Mouse (Mus musculus) cerebellum, adult 11-12 months (tissue): ENCODE measurements around the gene Slc25a23.
A peak's percentile ranks its signal among the peaks of the same experiment; 100 is the strongest.
"Not testable (repeated sequence)": the region's sequence is repeated elsewhere in the genome, so short reads cannot be mapped to it uniquely, and the experiment has no call there.

Experiments
- DNase-seq: peaks from one replicate; pipeline ENCODE4 v3.0.0; 2022

Gene Slc25a23

DNA sequence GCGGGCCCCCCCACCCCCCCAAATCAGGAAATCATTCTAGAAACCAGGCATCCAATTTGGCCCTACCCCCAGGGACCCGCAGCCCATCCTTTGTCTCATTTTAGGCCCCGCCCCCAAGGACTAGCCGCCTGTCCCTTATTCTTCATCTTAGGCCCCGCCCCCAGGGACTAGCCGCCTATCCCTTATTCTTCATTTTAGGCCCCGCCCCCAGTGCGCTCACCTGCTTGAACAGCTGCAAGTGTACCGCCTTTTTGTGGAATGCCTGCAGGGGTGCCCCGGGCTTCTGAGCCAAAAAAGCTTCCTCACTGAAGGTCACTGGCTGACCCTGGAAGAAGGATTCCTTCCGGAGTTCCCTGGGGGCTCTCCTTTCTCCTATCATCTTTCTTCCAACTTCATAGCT lies 11.0 kb upstream of the Slc25a23 start:
- peak; percentile 29 for DNase-seq

GRCm38 (mm10) chr17:57070272-57070671 lies 10.6 kb upstream of the Slc25a23 start:
- DNase-seq: no peak

DNA sequence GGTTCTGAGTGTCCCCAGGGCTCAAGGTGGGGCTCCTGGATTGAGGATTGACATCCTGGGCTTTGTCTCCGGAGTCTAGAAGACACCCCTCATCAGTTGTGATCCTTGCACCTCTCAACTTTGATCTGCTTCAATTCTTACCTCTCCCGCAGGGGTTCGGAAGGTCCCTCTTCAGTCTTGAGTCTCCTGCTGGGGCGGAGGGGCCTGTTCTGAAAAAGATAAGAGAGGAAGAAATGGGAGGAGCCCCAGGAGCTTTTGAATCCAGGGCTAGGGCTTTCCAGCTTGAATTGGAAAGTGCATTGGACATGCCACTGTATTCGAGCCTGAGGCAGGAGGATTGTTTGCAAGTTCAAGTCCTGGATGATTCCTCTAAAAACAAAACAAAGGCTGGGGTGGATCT lies 7.2 kb upstream of the Slc25a23 start:
- DNase-seq: no peak

DNA sequence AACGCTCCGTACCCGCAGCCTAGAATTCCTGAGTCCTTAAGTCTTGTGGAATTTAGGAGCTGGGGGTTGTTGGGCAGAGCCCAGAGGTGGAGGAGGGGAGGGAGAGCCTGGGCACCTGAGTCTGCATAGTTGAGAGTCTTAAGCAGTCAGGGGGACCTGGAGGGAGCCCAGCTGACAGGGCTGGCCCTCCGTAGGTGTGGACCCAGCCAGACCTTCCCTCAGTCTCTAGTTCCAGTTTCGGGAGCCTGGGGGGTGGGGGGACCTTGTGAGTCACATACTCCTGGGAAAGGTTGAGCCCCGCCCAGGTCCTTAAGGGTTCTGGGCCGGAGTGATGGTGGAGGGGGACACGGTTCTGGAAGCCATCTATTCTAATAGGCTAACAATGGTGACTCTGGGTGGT lies 3.4 kb upstream of the Slc25a23 start:
- DNase-seq: no peak

DNA sequence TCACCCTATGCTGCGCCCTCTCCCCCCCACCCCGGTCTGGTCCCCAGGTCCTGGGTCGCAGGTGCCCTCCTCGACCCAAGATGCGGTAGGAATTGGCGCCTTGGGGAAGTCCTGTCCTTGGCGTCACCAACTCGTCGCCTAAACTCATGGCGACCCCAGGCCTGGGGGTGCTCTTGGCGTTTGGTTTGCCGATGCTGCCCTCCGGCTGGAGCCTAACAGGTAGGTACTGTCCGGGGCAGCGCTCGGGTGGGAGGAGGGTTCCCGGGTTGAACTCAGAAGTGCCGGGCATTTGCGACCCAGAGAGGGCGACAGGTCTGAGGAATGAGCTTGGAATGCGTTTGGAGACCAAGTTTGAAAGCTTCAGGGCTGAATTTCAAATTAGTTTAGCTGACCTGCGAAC lies 2.9 kb upstream of the Slc25a23 start:
- no peak for DNase-seq

DNA sequence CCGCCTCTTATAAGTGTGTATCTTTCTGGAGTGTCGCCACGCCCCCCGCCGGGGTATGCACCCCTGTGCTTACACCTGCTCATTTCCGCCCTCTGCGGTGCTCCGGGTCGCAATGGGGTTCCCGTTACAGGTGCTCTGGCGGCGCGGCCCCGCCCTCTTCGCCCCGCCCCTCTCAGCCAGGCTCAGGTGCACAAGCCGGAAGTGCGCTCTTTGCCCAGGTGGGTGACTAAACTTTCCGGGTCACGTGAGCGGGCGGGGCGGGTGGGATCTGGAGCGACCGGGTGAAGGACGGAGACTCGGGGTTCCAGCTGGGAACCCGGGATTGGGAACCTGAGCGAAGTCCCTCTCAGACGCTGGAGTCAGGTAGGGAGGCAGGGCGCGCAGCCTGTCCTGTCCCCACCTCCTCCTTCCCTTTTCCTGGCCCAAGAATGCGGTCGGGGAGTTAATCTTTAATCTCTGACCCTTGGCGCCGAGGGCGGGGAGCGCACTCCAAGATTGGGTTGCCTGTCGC lies 2.4 kb upstream of the Slc25a23 start:
- DNase-seq: peak; percentile 84

GRCm38 (mm10) chr17:57061069-57061468 lies 1.4 kb upstream of the Slc25a23 start:
- DNase-seq: peak; percentile 71

DNA sequence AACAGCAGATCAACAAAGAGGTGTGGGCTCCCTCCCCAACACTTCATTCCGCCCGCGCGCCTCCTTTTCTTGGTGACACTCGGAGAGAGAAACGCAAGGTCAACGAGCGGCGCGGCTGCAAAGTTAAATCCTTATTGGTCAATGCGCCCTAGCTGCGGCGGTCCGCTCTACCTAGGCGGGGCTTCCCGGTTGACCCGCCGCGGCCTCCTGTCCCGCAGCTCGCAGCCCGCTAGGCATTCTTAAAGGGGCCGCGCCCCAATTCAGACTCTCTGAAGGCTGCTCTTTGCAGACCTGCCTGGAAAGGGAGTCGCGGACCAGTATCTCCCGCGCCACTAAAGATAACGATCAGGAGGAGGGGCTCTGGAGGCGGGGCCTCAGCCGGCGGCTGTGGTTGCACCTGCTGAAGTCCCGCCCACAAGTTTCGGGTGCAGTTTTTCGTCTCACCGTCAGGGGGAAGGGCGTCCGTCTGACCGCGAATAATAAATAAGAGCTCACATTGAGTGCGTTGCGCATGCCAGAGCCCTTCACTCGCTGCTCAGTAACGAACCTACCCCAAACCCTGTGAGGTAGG lies 653 bp upstream of the Slc25a23 start:
- peak; percentile 99 for DNase-seq

DNA sequence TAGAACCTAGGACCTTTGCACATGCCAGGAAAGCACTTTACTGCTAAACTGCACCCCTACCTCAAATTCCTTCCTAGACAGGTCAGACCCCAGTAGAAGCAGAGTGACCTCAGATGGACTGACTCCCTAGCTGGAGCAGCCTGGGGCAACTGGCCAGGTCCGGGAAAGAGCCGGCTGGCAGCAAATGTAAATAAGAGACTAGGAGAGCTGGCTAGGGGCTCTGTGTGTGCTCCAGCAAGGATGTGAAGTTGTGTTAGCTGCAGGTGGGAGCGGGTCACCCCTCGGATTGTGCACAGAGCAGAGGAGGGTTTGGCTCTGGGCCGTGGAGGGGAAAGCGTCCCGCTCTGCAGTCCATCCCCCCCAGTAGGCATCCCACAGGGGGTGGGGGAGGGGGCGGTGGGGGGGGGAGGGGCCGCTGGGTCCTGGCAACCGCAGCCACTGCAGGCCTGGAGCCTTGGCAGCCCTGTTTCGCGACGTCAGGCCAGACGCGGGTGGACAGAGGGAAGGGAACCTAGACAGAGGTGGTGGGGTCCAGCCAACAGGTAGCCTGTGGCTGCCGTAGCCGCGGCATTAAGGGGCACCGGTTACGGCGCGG lies 675 bp downstream of the Slc25a23 start, which contains the start of gene Crb3:
Gene Crb3 (plus strand): TSS at position 215 of the 595 bp plus-strand sequence.
- DNase-seq: peak; percentile 83

DNA sequence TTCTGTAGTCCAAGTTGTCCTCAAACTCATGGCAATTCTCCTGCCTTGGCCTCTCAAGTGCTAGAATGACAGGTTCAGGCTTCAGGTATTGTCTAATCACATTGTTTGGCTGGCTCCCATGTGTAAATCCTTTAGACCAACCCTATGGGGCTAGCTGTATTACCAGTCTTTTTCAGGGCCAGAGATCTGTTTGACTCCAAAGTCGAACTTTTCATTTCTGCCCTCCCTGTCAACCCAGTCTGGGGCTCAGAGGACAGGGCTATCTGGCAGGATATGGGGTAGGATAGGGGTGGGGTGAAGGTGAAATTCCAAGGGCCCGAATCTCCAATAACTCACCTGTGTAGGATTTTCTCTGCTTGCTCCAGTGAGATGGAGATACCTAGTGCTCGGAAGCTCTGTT lies 3.4 kb downstream of the Slc25a23 start:
- no peak for DNase-seq

- not testable (repeated sequence) for DNase-seq
These were observed 8.0 kb downstream of the Slc25a23 start for GRCm38 (mm10) chr17:57051679-57052078.

DNA sequence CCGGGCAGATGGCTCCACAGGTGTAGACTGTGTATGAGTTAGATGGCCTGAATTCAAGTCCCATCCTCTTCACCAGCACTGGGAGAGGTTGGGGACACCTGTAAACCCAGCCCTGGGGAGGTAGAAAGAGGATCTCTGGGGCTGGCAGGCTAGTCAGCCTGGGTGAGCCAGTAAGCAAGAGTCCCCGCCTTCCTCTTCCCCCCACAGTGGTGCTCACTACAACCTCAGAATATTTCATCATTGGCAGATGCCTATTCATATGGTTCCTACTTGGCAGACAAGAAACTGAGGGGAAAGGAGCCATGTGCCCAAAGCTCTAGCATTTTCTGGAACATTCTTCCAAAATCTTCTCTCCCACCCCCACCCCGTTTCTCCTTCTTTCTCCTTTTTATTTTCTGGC lies 10.8 kb downstream of the Slc25a23 start:
- no peak for DNase-seq

- no peak for DNase-seq
These were observed 12.3 kb downstream of the Slc25a23 start for GRCm38 (mm10) chr17:57047406-57047805.

DNA sequence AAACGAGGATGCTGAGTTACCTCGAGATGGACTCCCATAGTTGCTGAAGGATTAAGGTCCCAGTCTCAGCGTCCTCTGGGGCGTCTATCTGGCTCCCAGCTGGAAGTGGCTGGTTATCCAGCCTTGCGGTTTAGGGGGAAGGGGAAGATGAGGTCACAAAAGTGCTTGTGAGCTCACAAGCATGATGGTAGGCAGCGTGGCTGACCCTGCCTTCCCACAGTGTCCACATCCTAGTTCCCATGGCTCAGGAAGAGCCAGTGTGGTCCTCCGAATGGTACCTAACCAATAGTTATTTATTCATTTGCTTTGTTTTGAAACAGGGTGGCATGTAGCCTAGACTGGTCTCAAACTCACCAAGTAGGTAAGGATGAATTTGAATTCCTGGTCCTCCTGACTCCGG lies 18.1 kb downstream of the Slc25a23 start, which contains the start of gene Slc25a41:
Gene Slc25a41 (minus strand): TSS at position 101 of the 400 bp plus-strand sequence.
- no peak for DNase-seq

DNA sequence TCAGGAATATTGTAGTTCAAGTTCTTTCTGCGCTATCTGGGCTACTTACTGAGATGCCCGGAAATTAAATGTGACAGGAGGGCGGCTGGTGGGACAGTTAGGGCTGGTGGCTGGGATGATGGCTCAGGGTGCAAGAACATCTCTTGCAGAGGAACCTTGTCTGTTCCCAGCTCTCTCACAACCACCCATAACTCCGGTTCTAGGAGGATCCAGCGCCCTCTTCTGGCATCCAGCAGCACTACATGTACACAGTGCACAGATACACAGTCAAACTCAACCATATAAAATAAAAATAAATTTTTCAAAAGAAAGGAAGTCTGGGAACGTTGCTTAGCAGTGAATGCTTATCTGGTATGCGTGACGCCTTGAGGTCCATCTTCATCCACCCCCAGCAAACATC lies 20.7 kb downstream of the Slc25a23 start:
- no peak for DNase-seq

- peak; percentile 65 for DNase-seq
These were observed 26.8 kb downstream of the Slc25a23 start for GRCm38 (mm10) chr17:57032854-57033253.

- DNase-seq: peak; percentile 100
These were observed 27.8 kb downstream of the Slc25a23 start for GRCm38 (mm10) chr17:57031661-57032420.

DNA sequence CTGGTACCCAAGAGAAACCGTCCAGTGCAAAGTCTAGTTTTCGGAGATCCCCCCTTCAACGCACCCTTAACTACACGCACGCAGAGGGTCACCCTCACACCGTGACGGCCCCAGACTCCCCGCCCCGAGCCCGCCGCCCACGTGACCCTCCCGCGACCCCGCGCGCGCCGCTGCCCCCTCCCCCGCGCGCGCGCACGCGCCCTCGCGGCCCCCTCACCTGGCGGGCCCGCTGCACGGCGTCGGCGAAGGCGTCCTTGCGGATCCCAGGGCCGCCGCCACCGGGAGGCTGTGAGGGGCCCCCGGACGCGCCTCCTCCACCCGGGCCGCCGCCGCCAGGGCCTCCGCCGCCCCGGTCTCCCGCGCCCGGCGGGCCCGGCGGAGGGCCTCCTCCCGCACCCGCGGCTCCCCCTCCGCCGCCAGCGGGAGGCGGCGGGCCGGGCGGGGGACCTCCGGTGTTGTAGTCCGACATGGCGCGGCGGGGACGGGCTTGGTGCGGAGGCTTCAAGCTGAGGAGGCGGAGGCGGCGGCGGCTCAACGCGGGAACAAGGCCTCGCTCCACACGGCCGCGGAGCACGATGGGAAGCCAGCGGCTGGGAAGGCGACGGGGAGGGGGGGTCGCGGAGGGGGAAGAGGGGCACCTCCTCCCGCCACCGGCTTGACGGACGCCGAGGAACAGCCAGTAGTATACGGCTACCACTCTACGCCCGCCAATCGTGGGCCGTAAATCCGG lies 28.6 kb downstream of the Slc25a23 start, which contains the start of gene Khsrp:
Gene Khsrp (minus strand): TSS at position 592 of the 730 bp plus-strand sequence.
- no peak for DNase-seq

DNA sequence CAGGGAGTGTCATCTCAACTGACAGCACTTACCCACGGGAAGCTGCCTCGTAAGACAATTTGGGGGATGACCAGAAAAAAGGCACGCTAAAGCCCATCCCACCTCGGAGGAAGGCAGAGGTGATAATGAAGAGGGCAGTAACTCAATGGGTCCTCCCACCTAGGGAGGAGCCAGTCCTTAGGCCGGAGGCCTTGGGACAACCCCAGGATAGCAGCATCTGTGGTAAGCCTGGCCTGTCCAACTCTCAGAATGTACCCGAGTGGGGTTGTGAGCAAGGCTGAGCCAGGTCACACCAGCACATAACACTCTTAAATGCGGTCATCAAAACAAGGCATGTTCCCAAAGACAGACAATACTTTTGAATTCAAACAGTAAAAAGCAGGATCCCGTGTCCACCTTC lies 30.0 kb downstream of the Slc25a23 start:
- DNase-seq: no peak

DNA sequence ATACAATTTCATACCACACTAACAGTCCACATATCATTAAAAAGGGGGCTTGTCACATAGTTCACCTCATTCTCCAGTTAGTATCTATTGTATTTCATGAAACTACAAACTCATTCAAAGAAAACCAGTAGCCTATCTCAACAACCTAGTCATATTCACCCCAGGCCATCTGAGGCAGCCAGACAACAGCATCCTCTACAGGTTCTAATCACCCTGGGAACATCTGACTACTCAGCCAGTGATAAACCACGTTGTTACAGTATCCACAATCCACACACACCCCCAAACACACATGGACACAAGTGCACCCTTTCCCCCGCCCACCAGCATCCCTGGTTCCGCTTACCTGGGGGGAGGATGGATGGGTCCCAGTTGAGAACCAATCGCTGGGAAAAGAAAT lies 32.2 kb downstream of the Slc25a23 start:
- DNase-seq: no peak

DNA sequence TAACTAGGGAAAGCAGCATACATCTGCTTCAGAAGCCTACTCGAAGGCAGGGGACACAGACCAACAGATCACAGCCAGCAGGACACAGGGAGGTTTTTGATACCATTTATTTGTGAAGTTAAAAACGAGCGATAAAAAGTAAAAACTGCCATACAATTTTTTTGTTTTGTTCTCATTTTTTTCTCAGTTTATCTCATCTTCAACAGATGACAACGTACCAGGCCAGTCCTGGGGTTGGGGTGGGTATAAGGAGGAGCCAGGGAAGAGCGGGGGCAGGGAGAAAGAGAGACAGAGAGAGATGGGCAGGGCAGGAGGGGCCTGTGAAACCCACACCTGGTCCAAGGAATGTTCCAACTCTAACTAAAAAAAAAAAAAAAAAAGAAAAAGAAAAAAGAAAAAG lies 38.7 kb downstream of the Slc25a23 start:
- DNase-seq: no peak

GRCm38 (mm10) chr17:57019693-57020092 lies 40.0 kb downstream of the Slc25a23 start:
- DNase-seq: no peak

DNA sequence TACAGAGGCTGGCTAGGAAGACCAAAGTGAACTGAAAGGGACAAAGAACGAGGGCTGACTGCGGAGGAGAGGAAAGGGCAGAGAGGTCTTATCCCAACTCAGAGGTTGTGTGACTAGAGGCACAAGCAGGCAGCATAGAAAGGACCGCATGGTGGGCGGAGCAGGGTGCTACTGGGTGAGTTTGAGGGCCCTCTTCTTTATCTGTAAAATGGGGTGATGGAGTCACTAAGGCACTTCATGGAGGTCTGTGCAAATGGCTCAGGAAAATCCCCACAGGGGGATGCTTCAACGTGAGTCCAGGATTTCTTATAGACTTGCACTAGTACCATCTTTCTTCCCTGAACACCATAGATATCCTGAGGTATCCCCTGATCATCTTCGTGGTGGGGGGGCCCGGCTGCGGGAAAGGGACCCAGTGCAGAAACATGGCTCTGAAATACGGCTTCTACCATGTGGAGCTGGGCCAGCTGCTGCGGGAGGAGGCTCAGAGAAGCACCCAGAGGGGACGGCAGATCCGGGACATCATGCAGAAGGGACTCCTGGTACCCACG lies 47.3 kb downstream of the Slc25a23 start:
- DNase-seq: peak; percentile 72
